Mouse (Mus musculus) heart, postnatal 0 days (tissue): ENCODE results near the gene Gpr84.

Experiments used
- CTCF ChIP-seq: IDR thresholded peaks from 2 replicates; pipeline ENCODE4 v1.5.1; 2016; ENCODE audit warnings: antibody characterized with exemption, control low read depth, low read depth
- EP300 ChIP-seq: IDR thresholded peaks from 2 replicates; pipeline ENCODE4 v1.6.1; 2016; ENCODE audit warnings: antibody characterized with exemption, low read depth

GRCm38 (mm10) chr15:103308876-103309580 is 1.4 kb downstream of the Gpr84 start:
- no peak for TF ChIP-seq CTCF
- no peak for TF ChIP-seq EP300
